Mouse (Mus musculus): ENCODE data around the gene Rbm18. TPM values are rescaled to one million over a fixed set of nuclear protein-coding genes. Genes with fewer than 3 reads are reported as not detected.

The Rbm18 gene
- total RNA-seq, 2 experiments from 2014 or later, result 53.4 to 54.6 TPM

DNA sequence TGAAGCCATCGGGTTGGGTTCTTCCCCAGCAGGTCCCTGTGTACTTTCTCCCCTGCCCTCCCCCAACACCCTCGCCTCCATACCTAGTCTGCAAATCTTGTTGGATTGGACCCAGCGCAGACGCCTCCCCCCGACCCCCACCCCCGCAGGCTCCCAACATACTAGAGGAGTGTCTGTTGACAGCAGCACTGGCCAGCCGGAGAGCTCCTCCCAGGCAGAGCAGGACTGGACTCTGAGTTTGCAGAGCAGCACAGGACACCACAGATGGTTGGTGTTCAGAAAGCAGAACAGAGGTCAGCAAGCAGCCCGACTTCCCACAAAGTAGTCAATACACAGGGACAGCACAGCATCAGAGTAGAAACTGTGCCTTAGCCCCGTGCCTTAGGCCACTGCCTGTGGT is 55.1 kb downstream of the Rbm18 start:
- DNase-seq (ENCODE audit: low spot score in 2 of 2), result no peak
- intact Hi-C loops (cut with DNase I), result no loop called here

DNA sequence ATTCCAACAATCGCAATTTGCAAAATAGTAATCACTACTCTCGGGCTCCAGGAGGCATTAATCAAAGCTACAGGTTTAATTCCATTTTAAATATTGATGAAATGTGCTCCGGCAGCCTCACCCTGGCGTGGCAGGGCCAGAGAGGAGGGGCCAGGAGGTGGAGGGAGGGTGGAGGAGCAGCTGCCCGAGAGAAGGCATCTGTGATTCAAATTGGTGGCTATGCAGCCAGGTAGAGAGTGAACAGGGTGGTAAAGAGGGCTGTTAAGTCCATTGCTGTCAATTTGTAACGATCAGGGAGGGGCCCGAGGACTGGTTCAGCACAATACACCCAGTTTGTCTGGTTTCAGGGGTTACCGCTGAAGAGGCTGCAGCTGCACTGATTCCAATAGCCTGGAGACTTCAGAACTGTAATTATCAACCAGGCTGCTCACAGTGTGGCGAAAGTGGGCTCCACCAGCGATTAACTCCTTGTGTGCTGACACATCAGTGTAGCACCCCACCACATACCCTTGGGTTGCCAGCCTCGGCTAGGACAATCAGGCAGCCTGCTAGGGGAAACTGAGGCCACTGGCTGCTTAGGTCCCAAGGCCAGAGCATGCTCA is 59.3 kb downstream of the Rbm18 start:
- intact Hi-C loops (cut with DNase I), result no loop called here
- no peak for DNase-seq (ENCODE audit: low spot score in 2 of 2)

DNA sequence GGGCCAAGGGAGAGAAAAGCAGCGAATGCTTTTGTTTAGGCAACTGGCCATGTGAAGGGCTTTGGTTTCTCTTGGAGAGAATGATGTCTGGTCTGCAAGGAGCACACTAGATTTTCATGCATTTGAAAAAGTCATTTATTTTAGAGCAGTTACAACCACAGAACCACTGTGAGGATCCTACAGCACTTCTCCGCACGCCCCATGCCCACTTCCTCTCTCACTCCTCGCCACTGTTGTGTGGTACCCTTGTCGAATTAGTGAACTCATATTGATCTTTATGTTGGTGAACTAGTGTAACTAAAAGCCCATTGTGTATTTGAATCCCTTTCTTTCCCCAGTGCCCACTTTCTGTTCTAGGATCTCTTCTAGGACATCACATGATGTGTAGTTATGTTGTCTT is 61.4 kb downstream of the Rbm18 start:
- intact Hi-C loops (cut with DNase I), result no loop called here
- no peak for DNase-seq (ENCODE audit: low spot score in 2 of 2)

DNA sequence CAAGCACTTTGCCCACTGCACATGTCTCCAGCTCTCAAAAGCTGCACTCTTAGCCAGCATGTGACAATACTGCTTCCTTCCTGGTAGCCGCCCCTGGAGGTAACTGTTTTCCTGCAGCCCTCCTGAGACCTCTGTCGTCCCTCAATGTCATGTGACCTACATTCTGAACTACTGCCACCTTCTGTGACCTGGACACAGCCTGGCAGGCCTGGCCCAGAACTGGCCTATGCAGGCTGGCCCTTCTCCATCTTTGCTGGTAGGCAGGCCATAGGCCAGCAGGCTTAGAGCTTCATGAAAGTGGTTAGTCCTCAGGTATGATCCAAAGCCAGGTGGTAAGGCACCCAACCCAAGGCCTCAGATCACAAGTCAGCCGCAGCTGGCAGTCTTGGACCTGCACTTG is 62.8 kb downstream of the Rbm18 start:
- no peak for DNase-seq (ENCODE audit: low spot score in 2 of 2)
- intact Hi-C loops (cut with DNase I), result no loop called here

- DNase-seq (ENCODE audit: low spot score in 2 of 2), result no peak
- intact Hi-C loops (cut with DNase I), result no loop called here
These were observed 64.8 kb downstream of the Rbm18 start for GRCm38 (mm10) chr2:36071660-36072305.

GRCm38 (mm10) chr2:36067132-36067531 is 69.4 kb downstream of the Rbm18 start:
- DNase-seq (ENCODE audit: low spot score in 2 of 2), result no peak
- intact Hi-C loops (cut with DNase I), result no loop called here

Other genes starting within 250 kb of the Rbm18 start
- 10 to 100 TPM; 38.2 to 43.3 TPM for gene Ttll11, start 156.9 kb downstream of the Rbm18 start, total RNA-seq (2021)
- 100 to 1,000 TPM; 197 to 198 TPM for gene Ndufa8, start 87.4 kb downstream of the Rbm18 start, total RNA-seq (2021)
- gene Morn5, start 87.3 kb downstream of the Rbm18 start, total RNA-seq (2021), result under 1 TPM; 0.53 to 0.82 TPM
- gene Lhx6, start 31.4 kb downstream of the Rbm18 start, total RNA-seq (2021), result 10 to 100 TPM; 17.5 to 20.0 TPM
- gene Mrrf, start 384 bp downstream of the Rbm18 start, total RNA-seq (2021), result 10 to 100 TPM; 15.5 to 20.0 TPM
- 10 to 100 TPM; 15.5 to 19.8 TPM for gene Ptgs1, start 93.7 kb upstream of the Rbm18 start, total RNA-seq (2021)
- not detected for gene Olfr338, start 236.7 kb upstream of the Rbm18 start, total RNA-seq (2021)

Measured in left cerebral cortex, postnatal 25 days (tissue).